Mouse (Mus musculus) retina, postnatal 7 days (tissue): ENCODE results near the gene Psmb6.
A peak's percentile ranks its signal among the peaks of the same experiment; 100 is the strongest.
"Not testable (repeated sequence)": the region's sequence is repeated elsewhere in the genome, so short reads cannot be mapped to it uniquely, and the experiment has no call there.

Experiments
- DNase-seq: peaks from one replicate; pipeline ENCODE4 v3.0.0-alpha.2; 2012; ENCODE audit warnings: low read depth, low spot score

The Psmb6 gene

DNA sequence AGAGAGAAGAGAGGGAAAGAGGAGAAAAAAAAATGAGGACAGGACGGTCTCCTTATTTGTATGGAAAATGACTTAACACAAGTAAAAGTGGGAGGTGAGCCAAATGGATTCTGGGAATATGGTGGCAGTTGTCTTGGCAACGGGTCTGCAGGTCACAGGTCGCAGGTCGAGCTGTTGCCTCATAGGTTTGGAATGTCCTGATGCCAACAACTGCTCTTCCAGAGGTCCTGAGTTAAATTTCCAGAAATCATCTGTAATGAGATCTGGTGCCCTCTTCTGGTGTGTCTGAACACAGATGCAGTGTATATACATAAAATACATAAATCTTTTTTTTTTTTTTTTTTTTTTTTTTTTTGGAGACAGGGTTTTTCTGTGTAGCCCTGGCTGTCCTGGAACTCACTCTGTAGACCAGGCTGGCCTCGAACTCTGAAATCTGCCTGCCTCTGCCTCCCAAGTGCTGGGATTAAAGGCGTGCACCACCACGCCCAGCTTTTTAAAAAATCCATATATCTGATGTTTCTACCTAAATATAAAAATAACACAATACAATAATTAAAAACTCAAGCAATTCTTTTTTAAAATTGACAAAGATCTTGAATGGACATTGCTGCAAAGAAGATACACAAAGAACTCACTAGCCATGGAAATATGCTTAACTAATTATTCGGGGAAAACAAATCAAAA lies 1.7 kb upstream of the Psmb6 start:
- not testable (repeated sequence) for DNase-seq

DNA sequence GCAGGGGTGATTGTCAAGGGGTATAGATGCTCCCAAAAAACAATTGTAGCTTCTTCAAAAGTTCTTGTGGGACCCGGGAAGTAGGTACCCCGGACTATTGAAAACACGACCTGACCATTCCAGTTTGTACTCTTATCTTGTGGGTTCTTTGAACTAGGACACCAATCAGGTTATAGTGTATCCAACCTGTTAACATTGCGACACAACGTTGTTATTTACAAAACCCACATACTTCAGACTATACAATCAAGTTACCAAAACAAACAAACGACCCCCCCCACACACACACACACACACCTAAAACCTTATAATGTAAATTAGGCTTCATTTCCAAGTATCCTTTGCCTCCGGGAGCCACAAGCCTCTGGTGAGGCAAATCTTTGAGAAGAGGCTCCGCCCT lies 385 bp upstream of the Psmb6 start:
- DNase-seq = no peak

DNA sequence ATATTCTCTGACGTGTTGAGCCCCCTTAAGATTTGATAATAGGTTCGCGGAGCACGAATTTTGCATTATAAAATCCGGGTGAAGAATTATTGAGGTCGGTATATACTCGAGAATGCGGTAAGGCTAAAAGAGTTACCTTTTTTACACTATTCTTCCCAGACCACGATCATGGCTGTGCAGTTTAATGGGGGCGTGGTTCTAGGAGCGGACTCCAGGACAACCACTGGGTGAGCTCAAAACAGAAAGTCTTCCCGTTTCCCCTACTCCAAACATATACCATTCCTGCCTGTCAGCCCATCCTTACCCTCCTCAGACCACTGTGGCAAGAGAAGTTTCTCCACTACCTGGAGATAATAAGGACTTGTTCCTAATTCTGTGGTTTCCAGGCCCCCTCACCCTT lies 559 bp downstream of the Psmb6 start:
- DNase-seq = no peak

DNA sequence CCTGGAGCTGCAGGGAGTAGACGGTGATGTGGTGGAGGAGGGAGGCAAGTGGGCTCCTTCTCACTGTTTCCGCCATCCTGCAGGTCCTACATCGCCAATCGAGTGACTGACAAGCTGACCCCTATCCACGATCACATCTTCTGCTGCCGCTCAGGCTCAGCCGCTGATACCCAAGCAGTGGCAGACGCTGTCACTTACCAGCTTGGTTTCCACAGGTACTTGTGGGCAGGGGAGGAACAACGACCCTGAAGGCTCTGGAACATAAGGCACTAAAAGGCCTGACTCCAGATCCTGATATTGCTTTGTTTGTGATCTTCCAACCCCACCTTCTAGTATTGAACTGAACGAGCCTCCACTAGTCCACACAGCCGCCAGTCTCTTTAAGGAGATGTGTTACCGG lies 1.0 kb downstream of the Psmb6 start:
- DNase-seq = no peak

DNA sequence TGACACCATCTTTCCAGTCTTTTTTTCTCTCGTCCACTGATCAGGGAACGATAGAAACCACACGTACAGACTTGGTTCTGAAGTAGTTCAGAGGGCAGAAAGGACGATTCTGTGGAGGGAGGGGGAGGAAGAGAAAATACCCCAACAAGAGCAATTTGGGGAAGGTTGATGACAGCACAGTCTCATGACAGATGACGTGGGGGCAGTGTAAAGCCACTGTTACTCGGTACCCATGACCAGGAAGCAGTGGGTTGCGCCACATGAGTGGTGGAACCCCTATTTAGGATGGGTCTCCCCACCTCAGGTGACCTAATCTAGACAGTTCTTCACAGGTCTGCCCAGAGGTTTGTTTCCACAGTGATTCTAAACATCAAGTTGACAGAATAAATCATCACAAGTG lies 3.4 kb downstream of the Psmb6 start:
- no peak for DNase-seq

DNA sequence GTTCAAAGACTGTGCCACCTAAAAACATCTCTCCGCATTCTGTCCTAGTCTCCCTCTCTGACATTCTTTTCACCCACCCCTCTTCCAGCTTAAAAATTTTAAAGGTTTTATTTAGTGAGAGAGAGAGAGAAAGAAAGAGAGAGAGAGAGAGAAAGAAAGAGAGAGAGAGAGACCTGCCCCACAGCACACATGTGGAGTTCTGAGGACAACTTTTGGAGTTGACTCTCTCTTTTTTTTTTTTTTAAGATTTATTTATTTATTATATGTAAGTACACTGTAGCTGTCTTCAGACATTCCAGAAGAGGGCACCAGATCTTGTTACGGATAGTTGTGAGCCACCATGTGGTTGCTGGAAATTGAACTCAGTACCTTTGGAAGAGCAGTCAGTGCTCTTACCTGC lies 5.9 kb downstream of the Psmb6 start:
- DNase-seq = not testable (repeated sequence)

DNA sequence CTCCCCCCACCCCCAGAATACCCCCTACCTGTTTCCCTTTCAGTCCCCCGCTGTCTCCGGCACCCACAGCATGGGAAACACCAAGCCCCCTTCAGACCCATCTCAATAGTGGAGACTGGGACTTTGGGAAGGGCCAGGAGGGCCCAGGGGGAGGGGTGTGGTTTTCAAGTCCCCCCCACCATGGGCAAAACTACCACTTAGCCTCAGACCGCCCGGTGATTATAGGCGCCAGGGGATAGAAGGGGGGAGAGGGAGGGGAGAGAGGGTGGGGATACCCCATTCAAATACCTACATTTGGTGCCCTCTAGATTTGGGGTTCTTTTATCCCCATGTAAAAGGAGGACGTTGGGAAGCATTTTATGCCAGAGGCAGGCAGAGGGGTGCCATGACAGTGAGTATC lies 7.7 kb downstream of the Psmb6 start, which contains the start of gene Gm40193:
TSS of gene Gm40193 (minus strand) at position 101 of the 400 bp plus-strand sequence.
- no peak for DNase-seq

DNA sequence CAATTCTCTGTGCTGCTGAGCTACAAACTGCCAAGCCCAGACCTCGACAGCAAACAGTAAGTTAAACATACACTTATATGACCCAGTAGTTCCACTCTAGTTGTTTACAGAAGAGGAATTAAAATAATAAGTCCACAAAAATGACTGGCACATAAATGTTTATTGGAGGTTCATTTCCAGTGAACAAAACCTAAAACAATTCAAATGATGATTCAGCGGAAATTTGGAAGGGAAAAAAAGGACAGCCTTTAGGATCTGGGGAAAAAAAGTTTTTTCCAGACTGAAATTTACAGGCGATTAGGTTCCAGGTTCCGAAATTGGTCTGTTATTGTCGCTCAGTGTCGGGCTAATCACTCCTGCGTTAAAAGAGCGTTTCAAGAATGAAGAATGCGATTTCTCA lies 14.3 kb downstream of the Psmb6 start:
- DNase-seq = no peak

DNA sequence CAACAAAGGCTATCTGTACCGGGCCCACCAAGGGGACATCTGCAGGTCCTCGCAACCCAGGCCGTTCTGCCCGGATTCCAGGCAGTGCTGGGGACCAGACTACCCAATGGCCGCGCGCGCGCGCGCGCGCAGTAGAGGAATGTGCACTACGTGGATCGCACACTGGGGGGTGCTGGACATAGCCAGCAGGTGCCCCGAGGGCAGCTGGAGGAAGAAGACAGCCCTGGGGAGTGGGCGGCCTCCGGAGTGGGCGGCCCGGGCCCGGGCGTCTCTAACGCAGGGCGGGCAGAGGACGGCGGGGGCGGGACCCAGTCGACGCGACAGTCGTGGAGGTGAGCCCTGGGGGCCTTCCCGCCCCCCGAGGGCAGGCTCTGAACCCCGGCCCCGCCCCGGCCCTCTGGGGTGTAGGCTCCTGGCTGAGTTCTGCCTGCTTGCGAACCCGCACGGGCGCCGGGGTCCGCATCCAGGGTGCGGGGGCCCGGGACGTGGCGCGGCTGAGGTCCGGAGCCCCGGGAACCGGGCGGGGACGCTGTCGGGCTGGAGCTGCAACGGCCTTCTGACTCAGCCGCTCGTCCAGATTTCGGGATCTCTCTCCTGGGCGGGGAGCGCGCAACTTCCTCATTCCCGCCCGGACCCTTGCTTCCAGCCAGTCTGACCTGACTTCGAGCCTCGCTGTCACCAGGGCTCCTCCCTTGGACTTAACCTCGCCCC lies 14.9 kb downstream of the Psmb6 start, which contains the start of gene Pld2:
TSS of gene Pld2 (plus strand) at position 188 of the 711 bp plus-strand sequence.
- DNase-seq = peak; percentile 64

DNA sequence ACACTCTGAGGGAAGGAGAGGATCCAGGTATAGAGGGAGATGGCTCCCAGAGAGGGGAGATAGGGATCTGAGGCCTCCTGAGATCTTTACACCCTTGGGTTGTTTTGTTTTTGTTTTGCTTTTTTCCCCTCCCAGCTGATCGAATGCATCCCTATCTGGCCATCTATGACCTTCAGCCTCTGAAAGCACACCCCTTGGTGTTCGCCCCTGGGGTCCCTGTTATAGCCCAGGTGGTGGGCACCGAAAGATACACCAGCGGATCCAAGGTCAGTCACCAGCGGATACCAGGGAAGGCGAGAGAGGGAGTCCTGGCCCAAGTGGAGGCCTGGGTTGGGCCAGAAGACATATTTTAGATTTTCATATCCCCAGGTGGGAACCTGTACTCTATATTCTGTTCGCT lies 15.8 kb downstream of the Psmb6 start:
- DNase-seq = no peak

DNA sequence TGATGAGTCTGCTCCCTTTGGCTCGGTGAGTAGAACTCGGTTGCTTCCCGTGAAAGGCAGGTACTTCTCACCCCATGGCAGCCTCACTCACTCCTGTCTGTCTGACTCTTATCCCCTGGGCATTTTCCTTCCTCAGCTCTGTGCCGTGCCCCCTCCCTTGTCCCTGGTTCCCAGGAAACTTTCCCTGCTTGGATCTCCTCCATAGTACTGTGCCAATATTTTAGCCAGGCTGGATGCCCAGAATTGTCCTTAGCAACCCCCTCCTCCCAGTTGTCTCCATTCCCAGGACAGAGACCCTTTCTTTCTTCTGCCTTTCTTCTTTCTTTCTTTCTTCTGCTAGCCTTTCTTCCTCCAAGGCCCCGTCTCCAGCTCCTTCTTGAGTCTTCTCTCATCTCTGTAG lies 16.2 kb downstream of the Psmb6 start:
- no peak for DNase-seq

DNA sequence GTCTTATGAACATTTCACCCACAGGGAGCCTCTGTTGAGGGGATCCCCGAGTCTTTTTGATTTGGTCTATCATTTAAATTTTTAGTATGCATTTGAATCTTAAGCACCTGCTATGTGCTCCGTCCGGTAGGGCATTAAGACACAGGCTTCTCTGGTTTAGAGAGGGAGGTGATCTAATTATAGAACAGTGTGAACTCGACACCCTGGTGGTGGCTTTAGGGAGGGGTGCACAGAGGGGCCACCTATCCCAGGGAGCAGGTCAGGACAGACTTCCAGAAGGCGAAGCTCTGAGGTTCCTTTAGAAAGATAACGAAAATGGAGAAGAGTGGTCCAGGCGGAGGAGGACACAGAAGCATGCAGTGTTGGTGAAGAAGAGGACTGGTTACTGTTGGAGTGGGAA lies 19.3 kb downstream of the Psmb6 start:
- DNase-seq = no peak

DNA sequence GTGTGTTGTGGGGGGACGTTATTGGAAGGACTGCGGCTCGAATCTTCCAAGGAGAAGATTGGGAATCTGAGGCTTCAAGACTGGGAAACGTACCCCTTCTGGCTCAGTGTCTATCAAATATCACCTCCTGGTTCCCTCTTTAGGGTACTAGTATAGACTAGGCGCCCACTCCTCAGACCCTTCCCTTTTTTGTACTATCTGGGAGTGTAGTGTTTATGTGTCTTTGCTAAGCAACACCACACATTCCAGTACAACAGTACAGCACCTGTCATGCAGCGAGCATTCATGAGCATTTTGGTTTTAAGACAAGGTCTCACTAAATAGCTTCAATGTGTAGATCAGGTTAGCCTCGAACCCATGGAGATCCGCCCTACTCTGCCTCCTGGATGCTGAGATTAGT lies 26.4 kb downstream of the Psmb6 start:
- DNase-seq = no peak

DNA sequence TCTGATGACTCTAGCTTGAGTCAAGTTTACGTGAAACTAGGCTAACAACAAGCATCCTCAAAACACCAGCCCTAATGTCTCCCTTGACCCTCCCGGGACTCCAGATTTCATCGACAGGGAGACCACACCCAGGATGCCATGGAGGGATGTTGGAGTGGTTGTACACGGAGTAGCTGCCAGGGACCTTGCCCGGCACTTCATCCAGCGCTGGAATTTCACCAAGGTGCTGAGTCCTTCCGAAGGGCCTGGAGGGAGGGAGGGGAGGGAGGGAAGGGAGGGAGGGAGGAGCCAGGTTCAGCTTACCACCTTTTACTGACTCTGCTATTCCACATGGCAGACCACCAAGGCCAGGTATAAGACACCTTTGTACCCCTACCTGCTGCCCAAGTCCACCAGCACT lies 28.8 kb downstream of the Psmb6 start:
- DNase-seq = no peak

DNA sequence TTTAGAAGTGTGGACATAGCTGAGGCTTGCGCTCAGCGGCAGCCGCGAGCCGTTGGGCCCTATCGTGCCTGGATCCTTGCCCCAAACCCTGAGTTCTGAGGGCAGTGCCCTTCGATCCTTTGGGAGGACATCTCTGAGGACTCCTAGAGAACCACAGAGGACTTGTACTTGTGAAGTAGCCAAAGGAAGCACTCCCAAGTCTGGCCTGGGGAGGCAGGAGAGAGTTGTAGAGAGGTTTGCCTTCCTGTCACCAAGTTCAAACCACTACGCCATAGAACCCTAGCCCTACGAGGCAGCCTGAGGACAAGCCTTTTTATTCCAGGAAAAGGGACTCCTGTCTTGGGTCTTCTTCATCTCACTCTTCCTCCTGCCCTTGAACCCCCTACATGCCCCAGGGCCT lies 32.4 kb downstream of the Psmb6 start:
- no peak for DNase-seq

DNA sequence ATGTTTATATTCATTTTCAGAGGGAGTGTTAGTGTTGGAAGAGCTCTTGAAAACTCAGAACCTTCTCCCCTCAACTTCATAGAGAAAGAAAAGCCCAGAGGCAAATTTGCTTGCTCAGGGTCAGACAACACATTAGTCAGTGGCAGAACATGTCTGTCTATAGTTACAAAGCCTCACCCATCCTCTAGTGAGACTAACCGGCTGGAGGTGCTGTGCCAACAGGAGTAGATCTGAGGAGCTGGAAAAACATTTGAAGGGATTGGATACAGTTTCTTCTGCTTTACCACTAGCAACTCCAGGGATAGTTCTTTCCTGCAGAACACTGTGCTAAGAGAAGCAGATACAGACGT lies 36.7 kb downstream of the Psmb6 start:
- no peak for DNase-seq

DNA sequence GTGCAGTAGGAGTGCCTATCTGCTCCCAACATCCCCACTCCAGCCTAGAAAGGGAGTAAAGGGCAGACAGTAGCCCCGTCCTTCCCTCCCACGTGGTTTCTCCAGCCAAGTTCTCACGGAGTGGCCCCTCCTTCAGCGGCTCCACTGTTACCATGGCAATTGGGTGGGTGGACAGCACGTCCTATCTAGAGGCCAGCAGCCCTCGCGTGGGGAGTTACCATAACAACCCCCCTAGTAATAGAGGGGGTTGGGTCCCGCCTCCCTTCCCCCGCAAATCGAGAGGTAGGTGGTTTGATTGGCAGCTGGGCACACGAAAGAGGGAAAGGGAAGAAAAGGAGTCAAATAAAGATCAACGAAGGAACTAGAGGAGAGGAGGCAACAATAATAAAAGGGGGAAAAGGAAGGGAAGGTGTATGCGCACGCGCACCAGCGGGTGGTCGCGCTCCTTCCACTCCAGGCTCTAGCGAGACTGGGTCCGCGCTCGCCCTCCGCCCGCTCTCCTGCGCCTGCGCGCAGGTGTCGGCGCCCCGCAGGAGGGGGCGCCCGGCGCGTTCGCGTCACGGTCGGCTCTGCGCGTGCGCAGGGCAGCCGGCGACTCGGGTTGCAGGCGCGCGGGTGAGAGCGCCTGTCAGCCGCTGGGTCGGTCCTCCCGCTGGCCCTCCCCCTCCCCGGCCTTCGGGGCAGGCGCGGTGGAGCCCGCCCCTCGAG lies 37.3 kb downstream of the Psmb6 start, which contains the start of gene Mink1:
TSS of gene Mink1 (plus strand) at position 595 of the 708 bp plus-strand sequence.
- DNase-seq = peak; percentile 86

DNA sequence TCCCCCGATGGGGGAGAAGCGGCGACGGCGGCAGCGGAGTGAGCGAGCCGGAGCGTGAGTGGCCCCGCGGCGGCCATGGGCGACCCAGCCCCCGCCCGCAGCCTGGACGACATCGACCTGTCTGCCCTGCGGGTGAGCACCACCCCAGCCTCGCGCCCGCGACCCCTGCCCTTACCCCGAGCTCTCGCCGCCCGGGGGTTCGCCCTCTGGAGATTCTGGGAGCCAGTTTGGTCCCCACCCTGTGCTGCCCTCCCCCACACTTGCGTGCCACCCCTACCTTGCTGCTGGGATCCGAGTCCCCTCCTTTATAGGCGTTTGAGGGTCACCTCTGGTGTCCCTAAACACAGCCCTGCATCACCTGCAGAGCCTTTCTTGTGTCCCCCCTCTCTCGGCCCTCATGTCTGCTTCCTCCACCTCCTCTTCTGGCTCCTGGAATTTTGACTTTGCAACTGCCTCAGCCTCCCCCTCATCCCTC lies 37.9 kb downstream of the Psmb6 start:
- DNase-seq = no peak

DNA sequence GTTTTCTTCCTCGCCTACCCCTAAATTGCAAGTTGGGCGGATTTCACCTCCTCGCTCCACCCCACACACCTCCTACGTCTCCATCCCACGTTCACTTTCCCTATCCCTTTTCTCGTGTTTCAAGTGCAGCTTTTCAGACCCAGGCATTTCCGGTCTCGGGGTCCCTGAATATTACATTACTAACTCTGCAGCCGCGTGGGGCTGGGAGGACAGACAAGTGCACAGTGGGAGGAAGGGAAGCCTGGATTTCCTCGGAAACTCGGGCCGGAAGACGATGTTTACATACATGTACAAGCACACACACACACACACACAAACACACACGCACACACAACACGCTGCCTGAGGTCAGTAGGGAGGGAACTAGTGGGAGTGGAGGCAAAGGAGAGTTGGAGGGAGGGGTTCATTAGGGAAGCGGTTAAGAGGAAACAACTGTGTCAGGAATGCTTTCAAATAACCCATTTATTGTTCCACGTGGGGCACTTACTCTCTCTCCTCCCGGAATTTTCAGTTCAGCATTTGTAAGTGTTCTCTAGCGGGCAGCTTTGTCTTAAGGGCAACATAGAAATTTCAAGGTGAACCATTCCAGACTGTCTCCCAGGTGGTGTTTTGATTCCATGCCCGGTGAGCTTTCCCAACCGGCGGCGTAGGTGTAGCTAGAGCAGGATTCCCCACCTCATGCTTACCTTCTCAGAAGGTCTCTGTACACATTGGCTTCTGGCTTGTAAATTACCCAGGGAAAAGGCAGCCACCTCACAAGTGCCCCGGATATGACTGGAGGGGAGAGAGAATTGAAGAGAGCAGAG lies 38.5 kb downstream of the Psmb6 start:
- no peak for DNase-seq

DNA sequence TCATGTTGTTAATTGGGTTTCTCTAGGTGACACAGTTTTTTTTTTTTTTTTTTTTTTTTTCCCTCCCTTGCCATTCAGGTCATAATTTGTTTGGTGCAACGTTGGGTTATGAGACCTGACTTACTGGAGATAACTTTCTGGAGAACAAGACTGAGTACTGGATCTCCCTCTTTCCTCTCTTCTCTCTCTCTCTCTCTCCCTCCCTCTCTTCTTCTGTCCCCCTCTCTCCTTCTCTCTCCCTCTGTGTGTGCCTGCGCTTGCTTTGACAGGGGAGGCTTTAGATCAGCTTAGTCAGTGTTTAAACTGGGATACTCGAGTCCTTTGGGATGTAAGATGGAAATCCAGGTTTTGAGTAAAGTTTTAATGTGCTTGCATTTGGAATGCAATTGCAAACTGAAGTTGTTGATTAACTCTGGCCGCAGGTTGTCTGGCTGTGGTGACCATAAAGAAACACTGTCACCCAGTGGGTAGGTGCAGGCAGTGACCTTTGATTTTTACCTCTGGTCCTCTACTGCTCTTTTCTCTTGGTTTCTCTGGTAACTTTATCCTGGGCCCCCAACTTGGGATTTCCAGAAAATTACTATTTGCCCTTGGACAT lies 39.2 kb downstream of the Psmb6 start:
- no peak for DNase-seq

DNA sequence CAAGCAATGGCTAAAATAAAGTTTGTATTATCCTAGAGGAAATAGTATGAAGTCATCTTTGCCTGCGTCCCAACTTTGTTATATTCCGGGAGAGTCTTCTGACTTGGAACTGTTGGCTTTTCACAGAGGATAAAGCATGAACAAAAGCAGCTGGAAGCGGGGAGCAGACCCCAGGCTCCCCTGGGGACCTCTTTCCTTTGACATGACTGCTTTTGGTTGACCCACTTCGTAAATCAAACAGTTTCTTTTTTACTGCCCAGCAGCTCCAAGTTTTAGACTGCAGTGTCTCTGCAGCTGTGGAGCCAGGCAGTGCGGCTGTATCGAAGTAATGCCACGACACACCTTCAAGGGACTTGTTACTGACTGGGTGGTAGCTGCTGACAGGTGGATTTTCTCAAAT lies 41.4 kb downstream of the Psmb6 start:
- DNase-seq = no peak
